Mouse (Mus musculus) brain, embryonic 14.5 days (tissue): Measurements from ENCODE around the gene Pla2g7.

Experiments
- CTCF ChIP-seq: fragments of 200-500 bp; IDR thresholded peaks from 2 replicates; pipeline ENCODE4 v1.5.1; 2012; ENCODE audit warnings: inconsistent platforms, mild to moderate bottlenecking, moderate library complexity, borderline replicate concordance; ENCODE audit not compliant: insufficient read depth, insufficient read length; ENCODE audit errors: extremely low read depth
- POLR2A ChIP-seq: fragments of 200-500 bp; IDR thresholded peaks from 2 replicates; pipeline ENCODE4 v1.6.1; 2012; ENCODE audit warnings: mild to moderate bottlenecking, inconsistent platforms, borderline replicate concordance; ENCODE audit not compliant: poor library complexity, insufficient read depth, insufficient read length, severe bottlenecking; ENCODE audit errors: extremely low read depth

- TF ChIP-seq POLR2A (no peak), CTCF (no peak)
These were observed 62.5 kb downstream of the Pla2g7 start for GRCm38 (mm10) chr17:43630427-43630760.
